Mouse (Mus musculus) C2C12 (cell line): ENCODE measurements around the gene Pnliprp1. TPM values are rescaled to one million over a fixed set of nuclear protein-coding genes. Genes with fewer than 3 reads are reported as not detected.

Experiments used
- H3K27me3 ChIP-seq: one replicate; pipeline ENCODE4 v1.6.1; 2011; ENCODE audit not compliant: control insufficient read depth, insufficient read depth, insufficient read length
- H3K36me3 ChIP-seq: one replicate; pipeline ENCODE4 v1.6.1; 2011; ENCODE audit not compliant: control insufficient read depth, insufficient read depth
- H3K4me3 ChIP-seq: one replicate; pipeline ENCODE4 v1.5.1; 2011; ENCODE audit warnings: mild to moderate bottlenecking, control low read depth; ENCODE audit not compliant: poor library complexity, insufficient read depth, severe bottlenecking
- H3K79me2 ChIP-seq: one replicate; pipeline ENCODE4 v1.6.1; 2011; ENCODE audit not compliant: control insufficient read depth, insufficient read depth
- H3K79me3 ChIP-seq: one replicate; pipeline ENCODE4 v1.6.1; 2011; ENCODE audit warnings: low read depth, control low read depth
- H3ac ChIP-seq: one replicate; pipeline ENCODE3; 2011; ENCODE audit warnings: low read depth; ENCODE audit not compliant: control insufficient read depth, insufficient read length
- CEBPB ChIP-seq: IDR thresholded peaks from one replicate; pipeline ENCODE4 v1.6.1; 2011; ENCODE audit warnings: low read depth, mild to moderate bottlenecking, control low read depth, moderate library complexity
- CTCF ChIP-seq: IDR thresholded peaks from one replicate; pipeline ENCODE4 v1.5.1; 2011; ENCODE audit not compliant: control insufficient read depth, insufficient read depth, insufficient read length
- FOSL1 ChIP-seq: IDR thresholded peaks from one replicate; pipeline ENCODE4 v1.8.0; 2011; ENCODE audit warnings: mild to moderate bottlenecking, low read length; ENCODE audit not compliant: poor library complexity, insufficient read depth, severe bottlenecking
- MAX ChIP-seq: IDR thresholded peaks from one replicate; pipeline ENCODE4 v1.6.1; 2011; ENCODE audit warnings: mild to moderate bottlenecking, control low read depth
- MYOD1 ChIP-seq: IDR thresholded peaks from one replicate; pipeline ENCODE4 v1.6.1; 2011; ENCODE audit warnings: low read depth; ENCODE audit not compliant: control insufficient read depth, insufficient read length
- MYOG ChIP-seq: IDR thresholded peaks from one replicate; pipeline ENCODE4 v1.6.1; 2011; ENCODE audit not compliant: control insufficient read depth, insufficient read length; ENCODE audit errors: extremely low read depth
- USF1 ChIP-seq: IDR thresholded peaks from one replicate; pipeline ENCODE4 v1.6.1; 2011; ENCODE audit warnings: low read depth, mild to moderate bottlenecking, control low read depth, moderate library complexity
- polyA plus RNA-seq: library from polyadenylated mRNA; unstranded; fragments of >200 nt; fragmentation: generic; extraction: Trizol; gene quantifications from one replicate; pipeline ENCODE4 v1.2.1, GENCODE M21; 2012; ENCODE audit warnings: missing spikeins

Gene Pnliprp1
- polyA plus RNA-seq, 1 experiment = not detected

DNA sequence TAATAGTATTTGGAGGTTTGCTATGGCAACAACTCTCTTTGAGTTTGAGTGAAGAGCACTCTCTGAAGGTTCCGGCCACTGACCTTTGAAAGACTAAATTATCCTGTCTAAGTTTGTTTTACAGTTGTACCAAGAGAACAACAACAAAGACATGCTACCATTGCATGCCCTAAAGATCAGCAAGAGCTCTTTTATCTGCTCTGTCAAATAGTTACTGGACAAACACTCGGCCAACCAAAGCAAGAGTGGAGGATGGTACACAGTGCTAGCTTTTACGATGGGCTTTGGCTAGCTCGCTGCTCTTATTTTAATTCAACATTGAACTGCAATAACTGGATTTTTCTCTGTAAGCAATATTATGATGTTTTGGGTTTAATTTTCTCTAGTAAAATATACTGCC, 10.8 kb upstream of the Pnliprp1 start:
- H3K27me3 ChIP-seq = no peaks in the 10 kb centered on the region
- TF ChIP-seq MYOD1 (no peak), CEBPB (no peak), FOSL1 (no peak), CTCF (no peak), USF1 (no peak), MYOG (no peak), MAX (no peak)
- no peak overlapping the region for H3ac ChIP-seq
- H3K79me2 ChIP-seq = no peaks in the 10 kb centered on the region
- no peaks in the 10 kb centered on the region for H3K79me3 ChIP-seq
- H3K36me3 ChIP-seq = no peaks in the 10 kb centered on the region
- no peak overlapping the region for H3K4me3 ChIP-seq

DNA sequence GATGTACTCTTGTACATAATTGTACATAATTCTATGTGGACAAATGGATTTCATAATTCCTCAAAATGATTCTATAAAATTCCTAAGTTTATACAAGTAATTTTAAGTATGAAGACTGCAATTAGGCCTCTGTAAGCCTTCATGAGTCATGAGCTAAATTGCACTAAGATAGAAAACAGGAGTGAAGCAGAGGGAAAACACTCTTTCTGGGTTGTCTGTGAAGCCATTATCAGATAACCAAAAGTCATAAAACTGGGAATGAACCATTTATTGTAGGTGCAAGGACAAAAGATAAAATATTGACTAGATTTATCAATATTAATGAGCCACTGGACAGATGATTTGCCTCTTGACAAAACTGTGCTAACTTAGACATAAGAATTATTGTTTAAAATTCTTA, 8.2 kb upstream of the Pnliprp1 start:
- Histone ChIP-seq H3K36me3 (no peaks in the 10 kb centered on the region), H3K79me3 (no peaks in the 10 kb centered on the region), H3ac (no peak overlapping the region), H3K4me3 (no peak overlapping the region), H3K79me2 (no peaks in the 10 kb centered on the region), H3K27me3 (no peaks in the 10 kb centered on the region)
- TF ChIP-seq FOSL1 (no peak), USF1 (no peak), MYOD1 (no peak), CTCF (no peak), MAX (no peak), CEBPB (no peak), MYOG (no peak)

DNA sequence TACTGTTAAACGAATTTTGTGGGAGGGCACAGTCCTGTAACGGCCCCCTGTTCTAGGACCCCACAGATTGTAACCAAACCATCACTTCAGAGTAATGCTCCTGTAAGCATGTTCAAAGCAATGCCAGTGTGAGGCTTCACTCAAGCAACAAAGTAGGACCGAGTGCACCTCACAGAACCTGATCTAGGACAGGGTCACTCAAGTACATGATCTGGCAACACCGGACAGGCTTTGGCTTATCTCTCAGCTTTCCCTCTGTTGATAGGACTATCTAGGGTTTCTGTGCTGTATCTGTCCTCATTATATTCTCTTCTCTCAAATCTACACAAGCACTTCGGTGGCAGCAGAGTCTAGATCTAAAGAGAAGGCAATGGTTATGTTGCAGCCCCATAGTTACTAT, 2.1 kb upstream of the Pnliprp1 start:
- H3K79me3 ChIP-seq = no peaks in the 10 kb centered on the region
- TF ChIP-seq MAX (no peak), MYOG (no peak), MYOD1 (no peak)
- no peak overlapping the region for H3K4me3 ChIP-seq
- H3K79me2 ChIP-seq = no peaks in the 10 kb centered on the region
- H3K36me3 ChIP-seq = no peaks in the 10 kb centered on the region
- no peak overlapping the region for H3ac ChIP-seq
- H3K27me3 ChIP-seq = peaks cover 3% of the 10 kb centered on the region

DNA sequence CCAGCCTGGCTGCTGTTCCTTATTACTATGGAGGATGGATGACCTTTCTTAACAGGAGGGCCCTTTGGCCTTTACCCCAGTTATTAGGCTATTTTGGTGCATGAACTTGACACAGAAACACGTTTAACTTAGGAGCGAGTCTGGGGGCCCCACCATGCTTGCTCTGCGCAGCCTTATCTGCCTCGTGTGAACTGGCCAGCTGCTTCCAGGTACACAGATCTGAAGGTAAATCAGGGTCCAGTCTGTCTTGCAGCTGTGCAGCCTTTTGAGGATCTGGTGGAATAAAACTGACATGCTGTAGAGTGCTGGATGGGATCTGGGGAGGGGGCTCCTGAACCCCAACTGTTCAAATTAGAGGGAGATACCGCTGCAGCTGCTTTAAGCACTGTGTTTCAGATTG, 931 bp upstream of the Pnliprp1 start:
- Histone ChIP-seq H3K79me2 (no peaks in the 10 kb centered on the region), H3K4me3 (no peak overlapping the region), H3K27me3 (peaks cover 3% of the 10 kb centered on the region), H3K36me3 (no peaks in the 10 kb centered on the region), H3K79me3 (no peaks in the 10 kb centered on the region), H3ac (no peak overlapping the region)
- TF ChIP-seq MYOD1 = no peak
- TF ChIP-seq CTCF = no peak
- TF ChIP-seq USF1 = no peak
- TF ChIP-seq MYOG = no peak
- TF ChIP-seq MAX = no peak
- TF ChIP-seq FOSL1 = no peak
- TF ChIP-seq CEBPB = no peak

DNA sequence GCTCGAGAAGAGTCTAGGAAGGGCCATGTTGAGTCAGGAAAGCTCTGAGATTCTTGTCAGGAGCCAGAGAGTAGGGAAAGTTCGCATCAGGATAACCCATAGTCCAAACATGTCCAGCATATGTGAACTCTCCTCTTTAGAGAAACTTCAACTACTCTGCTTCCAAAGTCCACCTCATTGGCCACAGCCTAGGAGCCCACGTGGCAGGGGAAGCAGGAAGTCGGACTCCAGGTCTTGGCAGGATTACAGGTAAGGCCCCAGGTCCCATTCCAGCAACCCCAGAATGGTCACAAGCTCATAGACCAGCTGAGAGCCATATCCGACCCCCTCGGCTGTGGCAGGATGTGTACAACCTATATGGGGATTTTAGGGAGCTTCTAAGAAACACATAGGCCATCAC, 4.5 kb downstream of the Pnliprp1 start:
- no peaks in the 10 kb centered on the region for H3K36me3 ChIP-seq
- no peaks in the 10 kb centered on the region for H3K79me2 ChIP-seq
- no peak overlapping the region for H3K4me3 ChIP-seq
- TF ChIP-seq MYOG = no peak
- TF ChIP-seq MYOD1 = no peak
- TF ChIP-seq CEBPB = no peak
- no peak for TF ChIP-seq CTCF
- no peak for TF ChIP-seq USF1
- TF ChIP-seq MAX = no peak
- TF ChIP-seq FOSL1 = no peak
- no peak overlapping the region for H3ac ChIP-seq
- H3K27me3 ChIP-seq = peaks cover 27% of the 10 kb centered on the region
- H3K79me3 ChIP-seq = no peaks in the 10 kb centered on the region

DNA sequence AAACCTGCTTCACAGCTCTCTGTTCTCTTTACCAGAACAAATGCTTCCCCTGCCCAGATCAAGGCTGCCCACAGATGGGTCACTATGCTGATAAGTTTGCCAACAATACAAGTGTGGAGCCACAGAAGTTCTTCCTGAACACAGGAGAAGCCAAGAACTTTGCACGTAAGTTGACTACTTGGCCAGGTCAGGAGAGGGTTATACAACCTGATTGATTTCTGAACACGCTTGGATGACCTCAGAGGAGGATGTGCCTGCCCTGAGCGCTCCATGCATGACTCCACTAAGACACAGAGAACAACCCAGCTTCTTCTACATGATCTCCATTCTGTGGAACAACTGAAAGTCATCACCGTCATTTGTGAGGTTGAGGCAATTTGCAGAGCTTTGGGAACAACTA, 9.4 kb downstream of the Pnliprp1 start:
- H3ac ChIP-seq = no peak overlapping the region
- no peak for TF ChIP-seq MYOD1
- no peak for TF ChIP-seq MYOG
- TF ChIP-seq USF1 = no peak
- no peak for TF ChIP-seq CEBPB
- no peak for TF ChIP-seq CTCF
- TF ChIP-seq FOSL1 = no peak
- no peak for TF ChIP-seq MAX
- H3K36me3 ChIP-seq = no peaks in the 10 kb centered on the region
- H3K27me3 ChIP-seq = peaks cover 24% of the 10 kb centered on the region
- no peaks in the 10 kb centered on the region for H3K79me3 ChIP-seq
- H3K4me3 ChIP-seq = no peak overlapping the region
- no peaks in the 10 kb centered on the region for H3K79me2 ChIP-seq

DNA sequence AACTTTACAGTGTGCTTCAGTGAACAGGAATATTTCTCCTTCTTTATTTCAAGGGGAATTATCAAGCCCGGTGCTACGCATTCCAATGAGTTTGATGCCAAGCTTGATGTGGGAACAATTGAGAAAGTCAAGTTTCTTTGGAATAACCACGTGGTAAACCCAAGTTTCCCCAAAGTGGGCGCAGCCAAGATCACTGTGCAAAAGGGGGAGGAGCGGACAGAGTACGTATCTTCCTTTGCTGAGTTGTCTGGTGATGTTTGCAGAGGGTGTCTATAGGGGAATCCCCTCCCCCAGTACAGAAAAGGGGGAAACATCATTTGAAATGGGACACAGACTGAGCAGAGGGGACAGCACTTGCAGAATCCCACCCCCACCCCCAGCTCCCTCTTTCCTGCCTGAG, 12.3 kb downstream of the Pnliprp1 start:
- Histone ChIP-seq H3K79me2 (no peaks in the 10 kb centered on the region), H3K4me3 (no peak overlapping the region), H3K27me3 (peaks cover 14% of the 10 kb centered on the region), H3ac (no peak overlapping the region), H3K36me3 (no peaks in the 10 kb centered on the region), H3K79me3 (no peaks in the 10 kb centered on the region)
- TF ChIP-seq MYOD1 = no peak
- TF ChIP-seq MAX = no peak
- TF ChIP-seq MYOG = no peak
- TF ChIP-seq FOSL1 = no peak
- TF ChIP-seq CTCF = no peak
- no peak for TF ChIP-seq CEBPB
- TF ChIP-seq USF1 = no peak
